Mouse (Mus musculus) brain, embryonic 14.5 days (tissue): ENCODE measurements around the gene Myh6.

Experiments used
- CTCF ChIP-seq: fragments of 200-500 bp; IDR thresholded peaks from 2 replicates; pipeline ENCODE4 v1.5.1; 2012; ENCODE audit warnings: inconsistent platforms, mild to moderate bottlenecking, moderate library complexity, borderline replicate concordance; ENCODE audit not compliant: insufficient read depth, insufficient read length; ENCODE audit errors: extremely low read depth
- POLR2A ChIP-seq: fragments of 200-500 bp; IDR thresholded peaks from 2 replicates; pipeline ENCODE4 v1.6.1; 2012; ENCODE audit warnings: mild to moderate bottlenecking, inconsistent platforms, borderline replicate concordance; ENCODE audit not compliant: poor library complexity, insufficient read depth, insufficient read length, severe bottlenecking; ENCODE audit errors: extremely low read depth

DNA sequence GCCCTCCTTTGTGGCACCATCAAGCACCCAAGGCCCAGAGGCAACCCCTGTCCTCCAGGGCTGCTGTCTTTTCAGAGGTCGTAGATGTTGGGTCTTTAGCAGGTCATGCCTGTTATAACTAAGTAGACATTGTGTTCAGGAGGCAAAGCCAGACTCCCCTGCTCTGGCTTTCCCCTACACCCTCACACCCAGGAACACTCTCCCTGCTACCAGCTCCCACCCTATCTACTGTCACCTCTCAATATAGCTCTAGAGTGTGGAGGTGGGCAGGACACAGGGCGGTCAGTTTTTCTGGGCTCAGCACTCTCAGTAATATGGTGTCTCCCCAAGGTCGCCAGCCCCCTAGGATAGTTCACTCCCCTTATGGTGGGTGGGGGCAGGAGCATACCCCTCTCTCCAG, 1.1 kb upstream of the Myh6 start:
- TF ChIP-seq CTCF = no peak
- TF ChIP-seq POLR2A = no peak
